Mouse (Mus musculus) right cerebral cortex, postnatal 4 days (tissue): ENCODE measurements around the gene Gm14406.
"Not testable (repeated sequence)": the region's sequence is repeated elsewhere in the genome, so short reads cannot be mapped to it uniquely, and the experiment has no call there.

Experiments used
- DNase-seq: peaks from one replicate; pipeline ENCODE4 v3.0.0-alpha.2; 2022

The Gm14406 gene

GRCm38 (mm10) chr2:177577998-177578397 is at the start of gene Gm14406:
TSS of gene Gm14406 (minus strand) at chr2:177578210.
- not testable (repeated sequence) for DNase-seq

- not testable (repeated sequence) for DNase-seq
Observed at GRCm38 (mm10) chr2:177575141-177575540, 2.9 kb downstream of the Gm14406 start.

GRCm38 (mm10) chr2:177559365-177559764 is 18.6 kb downstream of the Gm14406 start:
- DNase-seq: not testable (repeated sequence)

- DNase-seq: not testable (repeated sequence)
Observed at GRCm38 (mm10) chr2:177555261-177555660, 22.7 kb downstream of the Gm14406 start.

GRCm38 (mm10) chr2:177537717-177538116 is 40.3 kb downstream of the Gm14406 start:
- not testable (repeated sequence) for DNase-seq

- not testable (repeated sequence) for DNase-seq
Observed at GRCm38 (mm10) chr2:177537141-177537540, 40.9 kb downstream of the Gm14406 start.

- no peak for DNase-seq
Observed at GRCm38 (mm10) chr2:177535876-177536275, 42.1 kb downstream of the Gm14406 start.

GRCm38 (mm10) chr2:177524171-177524570 is 53.8 kb downstream of the Gm14406 start:
- not testable (repeated sequence) for DNase-seq

- not testable (repeated sequence) for DNase-seq
Observed at GRCm38 (mm10) chr2:177523674-177524073, 54.3 kb downstream of the Gm14406 start.

- DNase-seq: no peak
Observed at GRCm38 (mm10) chr2:177523061-177523460, 54.9 kb downstream of the Gm14406 start.

GRCm38 (mm10) chr2:177520035-177520434 is 58.0 kb downstream of the Gm14406 start:
- DNase-seq: no peak
